ENCODE assay signal across 18 mouse cellular contexts in the genomic region with DNA sequence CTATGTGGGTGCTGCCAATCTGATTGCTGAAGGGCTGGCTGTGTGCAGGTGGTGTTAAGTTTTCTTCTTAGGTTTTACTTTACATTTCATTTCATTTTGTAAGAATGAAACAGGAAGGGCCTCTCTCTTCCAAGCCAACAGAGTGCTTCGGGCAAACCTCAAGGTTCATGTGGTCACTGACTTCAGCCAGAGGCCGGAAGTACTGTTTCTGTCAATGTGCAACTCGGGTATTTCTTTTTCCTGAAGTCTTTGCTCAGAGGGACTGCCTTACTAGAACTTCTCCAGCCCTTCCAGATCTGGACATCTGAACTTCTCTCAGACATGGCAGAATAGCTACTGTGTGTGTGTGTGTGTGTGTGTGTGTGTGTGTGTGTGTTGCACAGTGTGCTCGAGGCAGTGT. TPM values are rescaled to one million over a fixed set of nuclear protein-coding genes. Genes with fewer than 3 reads are reported as not detected.
A peak's percentile ranks its signal among the peaks of the same experiment; 100 is the strongest.
DNase-seq lines count a peak whose midpoint lies in the region; ATAC-seq and TF ChIP-seq lines count a peak whose summit lies in the region.
"Had no signal": no experiment of that assay in that cellular context is flagged by ENCODE, and none has a peak within 500 bp of the region (broad histone marks: within the 10 kb centered on the region; RNA-seq: fewer than 3 reads in every experiment).

A gene (plus strand): TSS at position 213 of the 400 bp plus-strand sequence.

- H3K79me2 ChIP-seq in macrophage (ENCODE audit: inconsistent target) = peaks cover 44% of the 10 kb centered on the region

- H3K4me1 ChIP-seq in kidney, adult 2 months (ENCODE audit: control insufficient read depth, insufficient read depth, low read length) = peaks cover 25% of the 10 kb centered on the region; the same call in 1 of the 2 replicates
- no peaks in the 10 kb centered on the region for H3K4me1 ChIP-seq in kidney, embryonic 15.5 days
- H3K4me1 ChIP-seq in bone marrow, adult 2 months (ENCODE audit: control insufficient read depth, insufficient read depth, low read length) = peaks cover 6% of the 10 kb centered on the region
- no peaks in the 10 kb centered on the region for H3K4me1 ChIP-seq in forebrain, embryonic 15.5 days
- H3K4me1 ChIP-seq: midbrain, embryonic 15.5 days; neural tube, embryonic 12.5 days had no signal

- H3K9me3 ChIP-seq in kidney, embryonic 15.5 days (replicated peaks) = no peaks in the 10 kb centered on the region
- H3K9me3 ChIP-seq in forebrain, embryonic 15.5 days = no peaks in the 10 kb centered on the region
- H3K9me3 ChIP-seq: midbrain, embryonic 15.5 days; neural tube, embryonic 12.5 days had no signal

- no peak within 1 kb of the TSS for H3K4me2 ChIP-seq in kidney, embryonic 15.5 days
- H3K4me2 ChIP-seq in forebrain, embryonic 15.5 days (replicated peaks) = no peak within 1 kb of the TSS
- H3K4me2 ChIP-seq: midbrain, embryonic 15.5 days; neural tube, embryonic 12.5 days had no signal

- peak; percentile 84 for DNase-seq in kidney, adult 2 months
- no peak for DNase-seq in gastrocnemius, postnatal 36 days
- DNase-seq in cerebellum, postnatal 25 days = no peak
- DNase-seq: cerebellum, adult 2 months; forebrain, postnatal 0 days; lung, postnatal 10 days; retina, postnatal 1 day; thymus, postnatal 36 days had no signal

- no peak for ATAC-seq in kidney, embryonic 15.5 days (replicated peaks; ENCODE audit: low FRiP score)
- ATAC-seq in hematopoietic stem cell, adult 5-6 weeks (replicated peaks in 1 of 2; ENCODE audit: insufficient read depth in 1 of 2, low FRiP score in 2 of 2, low TSS enrichment in 1 of 2, low read depth in 1 of 2, poor library complexity in 2 of 2, severe bottlenecking in 2 of 2) = peak; percentile 70 to 79
- ATAC-seq in forebrain, embryonic 15.5 days (replicated peaks) = no peak
- ATAC-seq: activated CD4-positive, CD25-positive, alpha-beta regulatory T cell, adult 4 months; forebrain, postnatal 0 days; hindbrain, postnatal 0 days; midbrain, embryonic 15.5 days had no signal

- no peak within 1 kb of the TSS for H3K9ac ChIP-seq in kidney, embryonic 15.5 days
- no peak within 1 kb of the TSS for H3K9ac ChIP-seq in forebrain, embryonic 15.5 days (replicated peaks)
- H3K9ac ChIP-seq: forebrain, postnatal 0 days; midbrain, embryonic 15.5 days; neural tube, embryonic 12.5 days had no signal

- TF ChIP-seq CTCF in kidney, adult 2 months (conservative IDR thresholded peaks at IDR 0.05; ENCODE audit: insufficient read depth, insufficient read length, low read depth, low read length) = no peak
- TF ChIP-seq CTCF in bone marrow, adult 2 months (IDR thresholded peaks at IDR 0.05; ENCODE audit: control insufficient read depth, insufficient read depth, low read length) = no peak

- H3K36me3 ChIP-seq in kidney, adult 2 months (ENCODE audit: control insufficient read depth, insufficient read depth, low read length) = no peaks in the 10 kb centered on the region
- H3K36me3 ChIP-seq in kidney, embryonic 15.5 days = no peaks in the 10 kb centered on the region
- no peaks in the 10 kb centered on the region for H3K36me3 ChIP-seq in macrophage (ENCODE audit: inconsistent target)
- no peaks in the 10 kb centered on the region for H3K36me3 ChIP-seq in forebrain, embryonic 15.5 days
- H3K36me3 ChIP-seq: midbrain, embryonic 15.5 days; neural tube, embryonic 12.5 days had no signal

- H3K27me3 ChIP-seq in kidney, adult 2 months (replicated peaks; ENCODE audit: control insufficient read depth, insufficient read depth, low read length) = no peaks in the 10 kb centered on the region
- H3K27me3 ChIP-seq in kidney, embryonic 15.5 days = no peaks in the 10 kb centered on the region
- no peaks in the 10 kb centered on the region for H3K27me3 ChIP-seq in forebrain, embryonic 15.5 days
- H3K27me3 ChIP-seq: midbrain, embryonic 15.5 days; neural tube, embryonic 12.5 days had no signal

- intact Hi-C loops in gastrocnemius, postnatal 36 days (cut with DNase I) = no loop called here

- peak within 1 kb of the TSS; percentile 97 for H3K27ac ChIP-seq in kidney, adult 2 months (ENCODE audit: insufficient read depth, low read depth, low read length)
- H3K27ac ChIP-seq in kidney, embryonic 15.5 days = no peak within 1 kb of the TSS
- peak within 1 kb of the TSS; percentile 46 for H3K27ac ChIP-seq in bone marrow, adult 2 months (ENCODE audit: control insufficient read depth, insufficient read depth, low read depth, low read length, poor library complexity)
- peak within 1 kb of the TSS; percentile 95 for H3K27ac ChIP-seq in macrophage
- no peak within 1 kb of the TSS for H3K27ac ChIP-seq in forebrain, embryonic 15.5 days (replicated peaks)
- H3K27ac ChIP-seq: hindbrain, postnatal 0 days; midbrain, embryonic 15.5 days; neural tube, embryonic 12.5 days had no signal

- 32% methylated on average over 4 of the region's 4 CpGs for WGBS in kidney, adult 2 months
- WGBS in kidney, embryonic 15.5 days = 70% methylated on average over 4 of the region's 4 CpGs
- WGBS in bone marrow, adult 2 months = under 1% methylated on average over 4 of the region's 4 CpGs
- WGBS in macrophage (ENCODE audit: missing documents) = 4% methylated on average over 4 of the region's 4 CpGs
- WGBS in forebrain, embryonic 15.5 days = 83% methylated on average over 4 of the region's 4 CpGs

- peak within 1 kb of the TSS; percentile 76 for H3K4me3 ChIP-seq in kidney, adult 2 months (ENCODE audit: insufficient read depth, low read depth, low read length)
- no peak within 1 kb of the TSS for H3K4me3 ChIP-seq in kidney, embryonic 15.5 days (replicated peaks)
- peak within 1 kb of the TSS; percentile 79 for H3K4me3 ChIP-seq in bone marrow, adult 2 months (replicated peaks; ENCODE audit: control insufficient read depth, low read depth, low read length)
- peak within 1 kb of the TSS; percentile 56 for H3K4me3 ChIP-seq in macrophage (ENCODE audit: inconsistent target)
- H3K4me3 ChIP-seq in forebrain, embryonic 15.5 days = no peak within 1 kb of the TSS
- H3K4me3 ChIP-seq: erythroblast, embryonic 14.5 days; midbrain, embryonic 15.5 days; neural tube, embryonic 12.5 days had no signal

- TF ChIP-seq POLR2A in kidney, adult 2 months (IDR thresholded peaks at IDR 0.05; ENCODE audit: low read depth, low read length) = no peak
- no peak for TF ChIP-seq POLR2A in bone marrow, adult 2 months (IDR thresholded peaks at IDR 0.05; ENCODE audit: borderline replicate concordance, control insufficient read depth, low read depth, low read length)

RNA-seq across cellular contexts. Expression of the gene that starts here (rescaled TPM):
- polyA plus RNA-seq in kidney, adult 2 months (2012; rRNA removed) = 32.0 and 40.5 TPM in 2 replicates
- 1.6 and 2.0 TPM in 2 replicates for polyA plus RNA-seq in kidney, embryonic 15.5 days (2015; fragmentation: Nextera tagmentation; extraction: Ambion mirVana)
- polyA plus RNA-seq in bone marrow, adult 2 months (2011; ENCODE audit: insufficient read depth, insufficient read length, low replicate concordance, missing spikeins) = 6.8 and 14.6 TPM in 2 replicates
- 6.1 and 6.7 TPM in 2 replicates for total RNA-seq in hematopoietic stem cell, adult 5-6 weeks (2017)
- total RNA-seq in macrophage (2018; cell fraction: chromatin; rRNA removed) = 1,000 to 10,000 TPM in 13 of 26 experiments, 100 to 1,000 TPM in 13; 223 to 2,288 (median 1,214) TPM
- 100 to 1,000 TPM in 23 of 26 experiments, 10 to 100 TPM in 3; 84.8 to 485 (median 253) TPM for total RNA-seq in macrophage (2018; cell fraction: cytosol; rRNA removed)
- total RNA-seq in macrophage (2018; cell fraction: nucleus; rRNA removed) = 1,000 to 10,000 TPM in 14 of 26 experiments, 100 to 1,000 TPM in 12; 269 to 1,709 (median 1,059) TPM
- polyA plus RNA-seq in macrophage (2018) = 52.1 to 164 TPM (median 86.0 TPM) in 3 replicates
- polyA plus RNA-seq in forebrain, embryonic 15.5 days (2015; fragmentation: Nextera tagmentation; extraction: Ambion mirVana) = 0.27 and 0.36 TPM in 2 replicates
- total RNA-seq in gastrocnemius, postnatal 36 days (2021) = under 1 TPM; 0.31 to 0.64 TPM
- polyA plus RNA-seq: activated CD4-positive, CD25-positive, alpha-beta regulatory T cell, adult 4 months; erythroblast, embryonic 14.5 days had no signal

Comparison
In these comparisons a context has a peak if more than half of its experiments do, and no peak if none do; other contexts are left out.
1. H3K27ac ChIP-seq: peak in kidney, adult 2 months (single experiment), bone marrow, adult 2 months (single experiment) and macrophage (single experiment); none in kidney, embryonic 15.5 days (single experiment) and forebrain, embryonic 15.5 days (single experiment).
2. H3K4me3 ChIP-seq: peak in kidney, adult 2 months (single experiment), bone marrow, adult 2 months (single experiment) and macrophage (single experiment); none in kidney, embryonic 15.5 days (single experiment) and forebrain, embryonic 15.5 days (single experiment).
3. ATAC-seq: peak in hematopoietic stem cell, adult 5-6 weeks (2 of 2); none in kidney, embryonic 15.5 days (single experiment) and forebrain, embryonic 15.5 days (single experiment).